Mouse (Mus musculus): ENCODE data around the gene Usp33.

Gene Usp33

GRCm38 (mm10) chr3:152345732-152346632 lies at the start of gene Usp33:
TSS of gene Usp33 (plus strand) at chr3:152346478.
- TF ChIP-seq CTCF (conservative IDR thresholded peaks at IDR 0.05; ENCODE audit: low read length) (no peak), NANOG (IDR thresholded peaks at IDR 0.05; ENCODE audit: borderline replicate concordance, low read length) (no peak), POU5F1 (IDR thresholded peaks at IDR 0.05; ENCODE audit: borderline replicate concordance, low read length) (no peak)
- H3K36me3 ChIP-seq (ENCODE audit: insufficient read depth, low read length): peaks cover 7% of the 10 kb centered on the region; the same call in 1 of the 2 replicates
- peak within 1 kb of the TSS; percentile 83 for H3K4me3 ChIP-seq (replicated peaks; ENCODE audit: low read length)
- H3K4me1 ChIP-seq (replicated peaks; ENCODE audit: low read depth, low read length): peaks cover 60% of the 10 kb centered on the region
- no peaks in the 10 kb centered on the region for H3K9me3 ChIP-seq (ENCODE audit: low read length)
- no peaks in the 10 kb centered on the region for H3K27me3 ChIP-seq (ENCODE audit: insufficient read depth, low read length)

- peak; percentile 69 for TF ChIP-seq CTCF (conservative IDR thresholded peaks at IDR 0.05; ENCODE audit: low read length)
- TF ChIP-seq NANOG (IDR thresholded peaks at IDR 0.05; ENCODE audit: borderline replicate concordance, low read length): no peak
- TF ChIP-seq POU5F1 (IDR thresholded peaks at IDR 0.05; ENCODE audit: borderline replicate concordance, low read length): no peak
- Histone ChIP-seq H3K36me3 (ENCODE audit: insufficient read depth, low read length) (peaks cover 76% of the 10 kb centered on the region), H3K4me3 (replicated peaks; ENCODE audit: low read length) (no peak overlapping the region), H3K9me3 (ENCODE audit: low read length) (no peaks in the 10 kb centered on the region), H3K27me3 (ENCODE audit: insufficient read depth, low read length) (no peaks in the 10 kb centered on the region), H3K4me1 (replicated peaks; ENCODE audit: low read depth, low read length) (no peaks in the 10 kb centered on the region)
These were observed 45.6 kb upstream of the Usp33 start for GRCm38 (mm10) chr3:152300376-152301337.

GRCm38 (mm10) chr3:152302991-152303390 lies 43.3 kb upstream of the Usp33 start:
- no peak for TF ChIP-seq POU5F1 (IDR thresholded peaks at IDR 0.05; ENCODE audit: borderline replicate concordance, low read length)
- TF ChIP-seq CTCF (conservative IDR thresholded peaks at IDR 0.05; ENCODE audit: low read length): no peak
- no peaks in the 10 kb centered on the region for H3K4me1 ChIP-seq (replicated peaks; ENCODE audit: low read depth, low read length)
- peaks cover 76% of the 10 kb centered on the region for H3K36me3 ChIP-seq (ENCODE audit: insufficient read depth, low read length)
- no peaks in the 10 kb centered on the region for H3K9me3 ChIP-seq (ENCODE audit: low read length)
- no peak overlapping the region for H3K4me3 ChIP-seq (replicated peaks; ENCODE audit: low read length)
- no peaks in the 10 kb centered on the region for H3K27me3 ChIP-seq (ENCODE audit: insufficient read depth, low read length)

GRCm38 (mm10) chr3:152304093-152304815 lies 42.0 kb upstream of the Usp33 start:
- no peak for TF ChIP-seq CTCF (conservative IDR thresholded peaks at IDR 0.05; ENCODE audit: low read length)
- TF ChIP-seq POU5F1 (IDR thresholded peaks at IDR 0.05; ENCODE audit: borderline replicate concordance, low read length): no peak
- TF ChIP-seq NANOG (IDR thresholded peaks at IDR 0.05; ENCODE audit: borderline replicate concordance, low read length): no peak
- Histone ChIP-seq H3K27me3 (ENCODE audit: insufficient read depth, low read length) (no peaks in the 10 kb centered on the region), H3K36me3 (ENCODE audit: insufficient read depth, low read length) (peaks cover 78% of the 10 kb centered on the region), H3K4me3 (replicated peaks; ENCODE audit: low read length) (no peak overlapping the region), H3K4me1 (replicated peaks; ENCODE audit: low read depth, low read length) (0 out of 2 replicates have a peak, but pooled peaks cover 2% of the 10 kb centered on the region), H3K9me3 (ENCODE audit: low read length) (no peaks in the 10 kb centered on the region)

GRCm38 (mm10) chr3:152305080-152305479 lies 41.2 kb upstream of the Usp33 start:
- Histone ChIP-seq H3K36me3 (ENCODE audit: insufficient read depth, low read length) (peaks cover 81% of the 10 kb centered on the region), H3K4me1 (replicated peaks; ENCODE audit: low read depth, low read length) (0 out of 2 replicates have a peak, but pooled peaks cover 3% of the 10 kb centered on the region), H3K4me3 (replicated peaks; ENCODE audit: low read length) (no peak overlapping the region), H3K27me3 (ENCODE audit: insufficient read depth, low read length) (no peaks in the 10 kb centered on the region), H3K9me3 (ENCODE audit: low read length) (no peaks in the 10 kb centered on the region)
- TF ChIP-seq NANOG (IDR thresholded peaks at IDR 0.05; ENCODE audit: borderline replicate concordance, low read length): no peak
- no peak for TF ChIP-seq POU5F1 (IDR thresholded peaks at IDR 0.05; ENCODE audit: borderline replicate concordance, low read length)
- no peak for TF ChIP-seq CTCF (conservative IDR thresholded peaks at IDR 0.05; ENCODE audit: low read length)

GRCm38 (mm10) chr3:152305971-152306370 lies 40.3 kb upstream of the Usp33 start:
- Histone ChIP-seq H3K4me1 (replicated peaks; ENCODE audit: low read depth, low read length) (0 out of 2 replicates have a peak, but pooled peaks cover 3% of the 10 kb centered on the region), H3K27me3 (ENCODE audit: insufficient read depth, low read length) (no peaks in the 10 kb centered on the region), H3K9me3 (ENCODE audit: low read length) (no peaks in the 10 kb centered on the region), H3K4me3 (replicated peaks; ENCODE audit: low read length) (no peak overlapping the region), H3K36me3 (ENCODE audit: insufficient read depth, low read length) (peaks cover 79% of the 10 kb centered on the region)
- no peak for TF ChIP-seq NANOG (IDR thresholded peaks at IDR 0.05; ENCODE audit: borderline replicate concordance, low read length)
- TF ChIP-seq POU5F1 (IDR thresholded peaks at IDR 0.05; ENCODE audit: borderline replicate concordance, low read length): no peak
- no peak for TF ChIP-seq CTCF (conservative IDR thresholded peaks at IDR 0.05; ENCODE audit: low read length)

GRCm38 (mm10) chr3:152308485-152309249 lies 37.6 kb upstream of the Usp33 start:
- TF ChIP-seq POU5F1 (IDR thresholded peaks at IDR 0.05; ENCODE audit: borderline replicate concordance, low read length): no peak
- H3K4me3 ChIP-seq (replicated peaks; ENCODE audit: low read length): no peak overlapping the region
- peaks cover 82% of the 10 kb centered on the region for H3K36me3 ChIP-seq (ENCODE audit: insufficient read depth, low read length)
- H3K27me3 ChIP-seq (ENCODE audit: insufficient read depth, low read length): no peaks in the 10 kb centered on the region
- 0 out of 2 replicates have a peak, but pooled peaks cover 3% of the 10 kb centered on the region for H3K4me1 ChIP-seq (replicated peaks; ENCODE audit: low read depth, low read length)
- H3K9me3 ChIP-seq (ENCODE audit: low read length): no peaks in the 10 kb centered on the region
